Mouse (Mus musculus) hindbrain, embryonic 14.5 days (tissue): ENCODE data around the gene Has3. TPM values are rescaled to one million over a fixed set of nuclear protein-coding genes. Genes with fewer than 3 reads are reported as not detected.
A peak's percentile ranks its signal among the peaks of the same experiment; 100 is the strongest.
"Not testable (repeated sequence)": the region's sequence is repeated elsewhere in the genome, so short reads cannot be mapped to it uniquely, and the experiment has no call there.

Source experiments
- ATAC-seq: fragments of 200-750 bp; cut with Nextera tagmentation; 2 replicates; pipeline ENCODE4 v1.8.0; 2017; ENCODE audit warnings: moderate number of reproducible peaks, mild to moderate bottlenecking, moderate TSS enrichment, moderate library complexity; ENCODE audit not compliant: low FRiP score
- DNase-seq: peaks from one replicate; pipeline ENCODE4 v3.0.0-alpha.2; 2015; ENCODE audit warnings: low spot score
- H3K27ac ChIP-seq: fragments of 300-500 bp; sonication (generic); 2 replicates; pipeline ENCODE4 v1.5.1; 2014; ENCODE audit warnings: mild to moderate bottlenecking, moderate library complexity
- H3K27me3 ChIP-seq: fragments of 300-500 bp; sonication (generic); 2 replicates; pipeline ENCODE4 v1.6.1; 2014; ENCODE audit warnings: mild to moderate bottlenecking, low read length, mixed read lengths; ENCODE audit not compliant: control insufficient read depth, insufficient read depth
- H3K36me3 ChIP-seq: fragments of 300-500 bp; sonication (generic); replicated peaks from 2 replicates; pipeline ENCODE4 v1.6.1; 2014; ENCODE audit not compliant: control insufficient read depth, insufficient read depth
- H3K4me1 ChIP-seq: fragments of 300-500 bp; sonication (generic); replicated peaks from 2 replicates; pipeline ENCODE4 v1.6.1; 2014; ENCODE audit warnings: antibody characterized with exemption, low read length, mixed read lengths; ENCODE audit not compliant: control insufficient read depth, insufficient read depth
- H3K4me2 ChIP-seq: fragments of 300-500 bp; sonication (generic); replicated peaks from 2 replicates; pipeline ENCODE4 v1.6.1; 2014; ENCODE audit warnings: mild to moderate bottlenecking, moderate library complexity
- H3K4me3 ChIP-seq: fragments of 300-500 bp; sonication (generic); replicated peaks from 2 replicates; pipeline ENCODE4 v1.5.1; 2014; ENCODE audit warnings: mild to moderate bottlenecking, low read length
- H3K9ac ChIP-seq: fragments of 300-500 bp; sonication (generic); 2 replicates; pipeline ENCODE4 v1.6.1; 2014
- H3K9me3 ChIP-seq: fragments of 300-500 bp; sonication (generic); 2 replicates; pipeline ENCODE4 v1.6.1; 2016; ENCODE audit warnings: low read length; ENCODE audit not compliant: control insufficient read depth
- WGBS: fragments of 180-500 bp; shearing (Covaris S2); extraction: QIAGEN DNeasy Blood & Tissue Kit; methylation state at CpG from one replicate; pipeline ENCODE4 v1.1.7; 2014; 5-methylcytosine and 5-hydroxymethylcytosine counted together
- polyA plus RNA-seq: library from polyadenylated mRNA; unstranded; fragments of >200 nt; fragmentation: Nextera tagmentation; extraction: Ambion mirVana; gene quantifications from 2 replicates; pipeline ENCODE4 v1.2.1, GENCODE M21; 2014

The Has3 gene
- polyA plus RNA-seq, 1 experiment from 2014 or later, result 1.7 TPM

- no peak overlapping the region for H3K4me2 ChIP-seq
Measured at GRCm38 (mm10) chr8:106925446-106925845, 55.4 kb downstream of the Has3 start.

GRCm38 (mm10) chr8:106927247-106927646, 57.2 kb downstream of the Has3 start:
- no peaks in the 10 kb centered on the region for H3K9me3 ChIP-seq
- DNase-seq (no peak), ATAC-seq (no peak)
- WGBS, result 51% methylated on average over 4 of the region's 4 CpGs
- no peak overlapping the region for H3K27ac ChIP-seq
- no peak overlapping the region for H3K4me3 ChIP-seq
- H3K36me3 ChIP-seq, result peaks cover 14% of the 10 kb centered on the region; the same call in 1 of the 2 replicates
- no peak overlapping the region for H3K9ac ChIP-seq
- H3K4me2 ChIP-seq, result no peak overlapping the region
- peaks cover 1% of the 10 kb centered on the region for H3K4me1 ChIP-seq
- H3K27me3 ChIP-seq, result 0 out of 2 replicates have a peak, but pooled peaks cover 6% of the 10 kb centered on the region

More at GRCm38 (mm10) chr8:106925446-106925845, 55.4 kb downstream of the Has3 start:
- DNase-seq (no peak), ATAC-seq (no peak)
- H3K9me3 ChIP-seq, result no peaks in the 10 kb centered on the region
- no peaks in the 10 kb centered on the region for H3K27me3 ChIP-seq
- H3K4me1 ChIP-seq, result no peaks in the 10 kb centered on the region
- H3K9ac ChIP-seq, result no peak overlapping the region
- H3K36me3 ChIP-seq, result peaks cover 28% of the 10 kb centered on the region
- H3K27ac ChIP-seq, result no peak overlapping the region
- 90% methylated on average over 4 of the region's 4 CpGs for WGBS
- H3K4me3 ChIP-seq, result no peak overlapping the region

GRCm38 (mm10) chr8:106928182-106928581, 58.1 kb downstream of the Has3 start:
- H3K4me1 ChIP-seq, H3K9me3 ChIP-seq, H3K9ac ChIP-seq, ATAC-seq, DNase-seq, H3K27me3 ChIP-seq, H3K4me2 ChIP-seq, H3K36me3 ChIP-seq, H3K27ac ChIP-seq, H3K4me3 ChIP-seq: not testable (repeated sequence)
- 83% methylated on average over 10 of the region's 11 CpGs for WGBS

GRCm38 (mm10) chr8:106929155-106929913, 59.3 kb downstream of the Has3 start:
- DNase-seq, result no peak
- Histone ChIP-seq H3K27ac (no peak overlapping the region), H3K9me3 (no peaks in the 10 kb centered on the region), H3K4me2 (no peak overlapping the region), H3K9ac (no peak overlapping the region), H3K27me3 (0 out of 2 replicates have a peak, but pooled peaks cover 13% of the 10 kb centered on the region), H3K4me1 (peaks cover 5% of the 10 kb centered on the region), H3K36me3 (no peaks in the 10 kb centered on the region), H3K4me3 (no peak overlapping the region)
- ATAC-seq, result no peak
- 67% methylated on average over 6 of the region's 6 CpGs for WGBS

- ATAC-seq, result no peak
- H3K4me1 ChIP-seq, result peaks cover 5% of the 10 kb centered on the region
- H3K4me3 ChIP-seq, result no peak overlapping the region
- H3K9me3 ChIP-seq, result no peaks in the 10 kb centered on the region
- 0 out of 2 replicates have a peak, but pooled peaks cover 13% of the 10 kb centered on the region for H3K27me3 ChIP-seq
- no peak overlapping the region for H3K9ac ChIP-seq
- DNase-seq, result no peak
- H3K27ac ChIP-seq, result no peak overlapping the region
- no peaks in the 10 kb centered on the region for H3K36me3 ChIP-seq
- H3K4me2 ChIP-seq, result no peak overlapping the region
- WGBS, result 83% methylated on average over 5 of the region's 5 CpGs
Measured at GRCm38 (mm10) chr8:106929921-106930320, 59.9 kb downstream of the Has3 start.

- Histone ChIP-seq H3K27me3 (0 out of 2 replicates have a peak, but pooled peaks cover 13% of the 10 kb centered on the region), H3K4me2 (peak overlapping the region; percentile 45), H3K27ac (no peak overlapping the region), H3K9me3 (no peaks in the 10 kb centered on the region), H3K36me3 (no peaks in the 10 kb centered on the region), H3K4me3 (peak overlapping the region; percentile 10; the same call in 1 of the 2 replicates), H3K9ac (peak overlapping the region; percentile 4; the same call in 1 of the 2 replicates), H3K4me1 (peaks cover 12% of the 10 kb centered on the region)
- ATAC-seq, result no peak
- WGBS, result 17% methylated on average over 22 of the region's 22 CpGs
- peak; percentile 31 for DNase-seq
Measured at GRCm38 (mm10) chr8:106932376-106933065, 62.5 kb downstream of the Has3 start.

- Histone ChIP-seq H3K9ac (no peak overlapping the region), H3K4me1 (peaks cover 18% of the 10 kb centered on the region), H3K27ac (no peak overlapping the region), H3K36me3 (no peaks in the 10 kb centered on the region), H3K4me3 (no peak overlapping the region), H3K27me3 (0 out of 2 replicates have a peak, but pooled peaks cover 13% of the 10 kb centered on the region), H3K4me2 (no peak overlapping the region), H3K9me3 (no peaks in the 10 kb centered on the region)
- ATAC-seq, result no peak
- DNase-seq, result no peak
- WGBS, result 91% methylated on average over 4 of the region's 4 CpGs
Measured at GRCm38 (mm10) chr8:106933506-106934143, 63.6 kb downstream of the Has3 start.
